Mouse (Mus musculus) embryonic fibroblast, embryonic 13.5 days (primary cell): ENCODE results near the gene Cplane1.

ENCODE experiments used
- CTCF ChIP-seq: IDR thresholded peaks from 2 replicates; pipeline ENCODE4 v1.5.1; 2011; ENCODE audit warnings: mild to moderate bottlenecking, control low read depth, low read length, moderate library complexity, borderline replicate concordance; ENCODE audit not compliant: insufficient read depth
- POLR2A ChIP-seq: IDR thresholded peaks from 2 replicates; pipeline ENCODE4 v1.6.1; 2011; ENCODE audit warnings: low read depth, mild to moderate bottlenecking, control low read depth, low read length, moderate library complexity

- TF ChIP-seq CTCF (no peak), POLR2A (no peak)
Measured at GRCm38 (mm10) chr15:8319191-8319590, 150.3 kb downstream of the Cplane1 start.
